Mouse (Mus musculus): Measurements from ENCODE around the gene Tppp2.
"Not testable (repeated sequence)": the region's sequence is repeated elsewhere in the genome, so short reads cannot be mapped to it uniquely, and the experiment has no call there.

Tppp2 gene

GRCm38 (mm10) chr14:51903782-51904181 lies 14.4 kb upstream of the Tppp2 start:
- in situ Hi-C loops (cut with MboI; ENCODE audit: unreplicated experiment in 2 of 2), result loop anchor here (5.0 to 10.0 kb wide), 4 partner anchors 119 to 441 kb away; partner anchors contain the start of gene Zfp219 (in 2 of the 2)

- in situ Hi-C loops (cut with MboI; ENCODE audit: unreplicated experiment in 2 of 2), result loop anchor here (5.0 to 10.0 kb wide), 4 partner anchors 118 to 440 kb away; partner anchors contain the start of gene Zfp219 (in 2 of the 2)
Measured at GRCm38 (mm10) chr14:51904706-51905105, 13.5 kb upstream of the Tppp2 start.

- in situ Hi-C loops (cut with MboI; ENCODE audit: unreplicated experiment in 2 of 2), result loop anchor here (10.0 kb wide), 2 partner anchors 219 to 439 kb away; no protein-coding TSS in a partner anchor
Measured at GRCm38 (mm10) chr14:51906102-51906501, 12.1 kb upstream of the Tppp2 start.

GRCm38 (mm10) chr14:51911301-51911700 lies 6.9 kb upstream of the Tppp2 start:
- in situ Hi-C loops (cut with MboI; ENCODE audit: unreplicated experiment in 2 of 2), result no loop called here

- in situ Hi-C loops (cut with MboI; ENCODE audit: unreplicated experiment in 2 of 2), result no loop called here
Measured at GRCm38 (mm10) chr14:51912391-51913061, 5.7 kb upstream of the Tppp2 start.

- in situ Hi-C loops (cut with MboI; ENCODE audit: unreplicated experiment in 2 of 2), result no loop called here
Measured at GRCm38 (mm10) chr14:51913062-51913959, 4.9 kb upstream of the Tppp2 start.

- in situ Hi-C loops (cut with MboI; ENCODE audit: unreplicated experiment in 2 of 2), result no loop called here
Measured at GRCm38 (mm10) chr14:51913960-51914762, 4.1 kb upstream of the Tppp2 start, which contains the start of gene Ndrg2. Gene Ndrg2, minus strand, starts transcription at chr14:51914158.

GRCm38 (mm10) chr14:51915030-51915429 lies 3.2 kb upstream of the Tppp2 start:
- in situ Hi-C loops (cut with MboI; ENCODE audit: unreplicated experiment in 2 of 2), result no loop called here

- in situ Hi-C loops (cut with MboI; ENCODE audit: unreplicated experiment in 2 of 2), result no loop called here
Measured at GRCm38 (mm10) chr14:51916539-51916938, 1.7 kb upstream of the Tppp2 start.

- in situ Hi-C loops (cut with MboI; ENCODE audit: unreplicated experiment in 2 of 2), result no loop called here
Measured at GRCm38 (mm10) chr14:51918966-51919365, 741 bp downstream of the Tppp2 start.

- in situ Hi-C loops (cut with MboI; ENCODE audit: unreplicated experiment in 2 of 2), result no loop called here
Measured at GRCm38 (mm10) chr14:51921759-51922570, 3.7 kb downstream of the Tppp2 start.

- in situ Hi-C loops (cut with MboI; ENCODE audit: unreplicated experiment in 2 of 2), result no loop called here
Measured at GRCm38 (mm10) chr14:51922571-51922865, 4.3 kb downstream of the Tppp2 start, which contains the start of gene Rnase13. Gene Rnase13, minus strand, starts transcription at chr14:51922773.

GRCm38 (mm10) chr14:51922910-51923309 lies 4.7 kb downstream of the Tppp2 start:
- in situ Hi-C loops (cut with MboI; ENCODE audit: unreplicated experiment in 2 of 2), result no loop called here

- in situ Hi-C loops (cut with MboI; ENCODE audit: unreplicated experiment in 2 of 2), result no loop called here
Measured at GRCm38 (mm10) chr14:51923492-51923891, 5.3 kb downstream of the Tppp2 start.

- in situ Hi-C loops (cut with MboI; ENCODE audit: unreplicated experiment in 2 of 2), result not testable (repeated sequence)
Measured at GRCm38 (mm10) chr14:51926930-51927329, 8.7 kb downstream of the Tppp2 start.

- in situ Hi-C loops (cut with MboI; ENCODE audit: unreplicated experiment in 2 of 2), result no loop called here
Measured at GRCm38 (mm10) chr14:51929309-51929943, 11.2 kb downstream of the Tppp2 start.

- in situ Hi-C loops (cut with MboI; ENCODE audit: unreplicated experiment in 2 of 2), result no loop called here
Measured at GRCm38 (mm10) chr14:51929968-51930367, 11.7 kb downstream of the Tppp2 start.

GRCm38 (mm10) chr14:51930824-51931223 lies 12.6 kb downstream of the Tppp2 start:
- in situ Hi-C loops (cut with MboI; ENCODE audit: unreplicated experiment in 2 of 2), result no loop called here

Data from v-Abl transformed pro-B cells (cell line).